Mouse (Mus musculus): ENCODE measurements around the gene Vwc2. TPM values are rescaled to one million over a fixed set of nuclear protein-coding genes. Genes with fewer than 3 reads are reported as not detected.

Vwc2 gene
- polyA plus RNA-seq, 1 experiment: not detected

- H3K9me3 ChIP-seq (replicated peaks; ENCODE audit: control insufficient read depth, insufficient read depth, low read length, poor library complexity, severe bottlenecking): no peaks in the 10 kb centered on the region
- TF ChIP-seq POLR2A (IDR thresholded peaks at IDR 0.05; ENCODE audit: insufficient read depth, low read length) (no peak), CTCF (IDR thresholded peaks at IDR 0.05; ENCODE audit: low read depth, low read length) (no peak), EP300 (IDR thresholded peaks at IDR 0.05; ENCODE audit: insufficient read depth, low read depth, low read length) (no peak)
- H3K9ac ChIP-seq (ENCODE audit: low read depth, poor library complexity, severe bottlenecking): no peak overlapping the region
- no peak overlapping the region for H3K27ac ChIP-seq (ENCODE audit: insufficient read depth, low read length)
- H3K4me1 ChIP-seq (ENCODE audit: control insufficient read depth, insufficient read depth, low read length): no peaks in the 10 kb centered on the region
- H3K27me3 ChIP-seq (ENCODE audit: control insufficient read depth, insufficient read depth, low read length, poor library complexity, severe bottlenecking): no peaks in the 10 kb centered on the region
- no peaks in the 10 kb centered on the region for H3K36me3 ChIP-seq (ENCODE audit: control insufficient read depth, insufficient read depth, low read length, poor library complexity, severe bottlenecking)
- no peak overlapping the region for H3K4me3 ChIP-seq (ENCODE audit: low read depth, low read length)
Measured at GRCm38 (mm10) chr11:11175259-11175658, 61.2 kb downstream of the Vwc2 start.

- Histone ChIP-seq H3K4me1 (ENCODE audit: control insufficient read depth, insufficient read depth, low read length) (no peaks in the 10 kb centered on the region), H3K9ac (ENCODE audit: low read depth, poor library complexity, severe bottlenecking) (no peak overlapping the region), H3K27me3 (ENCODE audit: control insufficient read depth, insufficient read depth, low read length, poor library complexity, severe bottlenecking) (no peaks in the 10 kb centered on the region), H3K36me3 (ENCODE audit: control insufficient read depth, insufficient read depth, low read length, poor library complexity, severe bottlenecking) (no peaks in the 10 kb centered on the region), H3K9me3 (replicated peaks; ENCODE audit: control insufficient read depth, insufficient read depth, low read length, poor library complexity, severe bottlenecking) (no peaks in the 10 kb centered on the region), H3K4me3 (ENCODE audit: low read depth, low read length) (no peak overlapping the region), H3K27ac (ENCODE audit: insufficient read depth, low read length) (no peak overlapping the region)
- no peak for TF ChIP-seq EP300 (IDR thresholded peaks at IDR 0.05; ENCODE audit: insufficient read depth, low read depth, low read length)
- no peak for TF ChIP-seq CTCF (IDR thresholded peaks at IDR 0.05; ENCODE audit: low read depth, low read length)
- no peak for TF ChIP-seq POLR2A (IDR thresholded peaks at IDR 0.05; ENCODE audit: insufficient read depth, low read length)
Measured at GRCm38 (mm10) chr11:11182705-11183104, 68.7 kb downstream of the Vwc2 start.

GRCm38 (mm10) chr11:11223162-11223561, 109.1 kb downstream of the Vwc2 start:
- Histone ChIP-seq H3K9ac (ENCODE audit: low read depth, poor library complexity, severe bottlenecking) (no peak overlapping the region), H3K27ac (ENCODE audit: insufficient read depth, low read length) (no peak overlapping the region), H3K4me3 (ENCODE audit: low read depth, low read length) (no peak overlapping the region), H3K27me3 (ENCODE audit: control insufficient read depth, insufficient read depth, low read length, poor library complexity, severe bottlenecking) (no peaks in the 10 kb centered on the region), H3K9me3 (replicated peaks; ENCODE audit: control insufficient read depth, insufficient read depth, low read length, poor library complexity, severe bottlenecking) (no peaks in the 10 kb centered on the region), H3K36me3 (ENCODE audit: control insufficient read depth, insufficient read depth, low read length, poor library complexity, severe bottlenecking) (no peaks in the 10 kb centered on the region), H3K4me1 (ENCODE audit: control insufficient read depth, insufficient read depth, low read length) (no peaks in the 10 kb centered on the region)
- TF ChIP-seq EP300 (IDR thresholded peaks at IDR 0.05; ENCODE audit: insufficient read depth, low read depth, low read length): no peak
- TF ChIP-seq CTCF (IDR thresholded peaks at IDR 0.05; ENCODE audit: low read depth, low read length): no peak
- TF ChIP-seq POLR2A (IDR thresholded peaks at IDR 0.05; ENCODE audit: insufficient read depth, low read length): no peak

- no peak overlapping the region for H3K27ac ChIP-seq (ENCODE audit: insufficient read depth, low read length)
- no peaks in the 10 kb centered on the region for H3K4me1 ChIP-seq (ENCODE audit: control insufficient read depth, insufficient read depth, low read length)
- TF ChIP-seq POLR2A (IDR thresholded peaks at IDR 0.05; ENCODE audit: insufficient read depth, low read length): no peak
- TF ChIP-seq CTCF (IDR thresholded peaks at IDR 0.05; ENCODE audit: low read depth, low read length): no peak
- TF ChIP-seq EP300 (IDR thresholded peaks at IDR 0.05; ENCODE audit: insufficient read depth, low read depth, low read length): no peak
- H3K9ac ChIP-seq (ENCODE audit: low read depth, poor library complexity, severe bottlenecking): no peak overlapping the region
- H3K36me3 ChIP-seq (ENCODE audit: control insufficient read depth, insufficient read depth, low read length, poor library complexity, severe bottlenecking): no peaks in the 10 kb centered on the region
- H3K4me3 ChIP-seq (ENCODE audit: low read depth, low read length): no peak overlapping the region
- H3K27me3 ChIP-seq (ENCODE audit: control insufficient read depth, insufficient read depth, low read length, poor library complexity, severe bottlenecking): no peaks in the 10 kb centered on the region
- no peaks in the 10 kb centered on the region for H3K9me3 ChIP-seq (replicated peaks; ENCODE audit: control insufficient read depth, insufficient read depth, low read length, poor library complexity, severe bottlenecking)
Measured at GRCm38 (mm10) chr11:11239346-11239745, 125.3 kb downstream of the Vwc2 start.

- Histone ChIP-seq H3K9ac (ENCODE audit: low read depth, poor library complexity, severe bottlenecking) (no peak overlapping the region), H3K9me3 (replicated peaks; ENCODE audit: control insufficient read depth, insufficient read depth, low read length, poor library complexity, severe bottlenecking) (no peaks in the 10 kb centered on the region), H3K4me1 (ENCODE audit: control insufficient read depth, insufficient read depth, low read length) (no peaks in the 10 kb centered on the region), H3K27ac (ENCODE audit: insufficient read depth, low read length) (no peak overlapping the region), H3K27me3 (ENCODE audit: control insufficient read depth, insufficient read depth, low read length, poor library complexity, severe bottlenecking) (no peaks in the 10 kb centered on the region), H3K4me3 (ENCODE audit: low read depth, low read length) (no peak overlapping the region), H3K36me3 (ENCODE audit: control insufficient read depth, insufficient read depth, low read length, poor library complexity, severe bottlenecking) (no peaks in the 10 kb centered on the region)
- no peak for TF ChIP-seq POLR2A (IDR thresholded peaks at IDR 0.05; ENCODE audit: insufficient read depth, low read length)
- no peak for TF ChIP-seq EP300 (IDR thresholded peaks at IDR 0.05; ENCODE audit: insufficient read depth, low read depth, low read length)
- no peak for TF ChIP-seq CTCF (IDR thresholded peaks at IDR 0.05; ENCODE audit: low read depth, low read length)
Measured at GRCm38 (mm10) chr11:11242694-11243377, 128.8 kb downstream of the Vwc2 start.

GRCm38 (mm10) chr11:11257348-11257747, 143.3 kb downstream of the Vwc2 start:
- Histone ChIP-seq H3K36me3 (ENCODE audit: control insufficient read depth, insufficient read depth, low read length, poor library complexity, severe bottlenecking) (no peaks in the 10 kb centered on the region), H3K27me3 (ENCODE audit: control insufficient read depth, insufficient read depth, low read length, poor library complexity, severe bottlenecking) (no peaks in the 10 kb centered on the region), H3K4me1 (ENCODE audit: control insufficient read depth, insufficient read depth, low read length) (no peaks in the 10 kb centered on the region), H3K4me3 (ENCODE audit: low read depth, low read length) (no peak overlapping the region), H3K27ac (ENCODE audit: insufficient read depth, low read length) (no peak overlapping the region), H3K9ac (ENCODE audit: low read depth, poor library complexity, severe bottlenecking) (no peak overlapping the region), H3K9me3 (replicated peaks; ENCODE audit: control insufficient read depth, insufficient read depth, low read length, poor library complexity, severe bottlenecking) (no peaks in the 10 kb centered on the region)
- no peak for TF ChIP-seq EP300 (IDR thresholded peaks at IDR 0.05; ENCODE audit: insufficient read depth, low read depth, low read length)
- TF ChIP-seq POLR2A (IDR thresholded peaks at IDR 0.05; ENCODE audit: insufficient read depth, low read length): no peak
- TF ChIP-seq CTCF (IDR thresholded peaks at IDR 0.05; ENCODE audit: low read depth, low read length): no peak
